Mouse (Mus musculus): Measurements from ENCODE around the gene Wdr63. TPM values are rescaled to one million over a fixed set of nuclear protein-coding genes. Genes with fewer than 3 reads are reported as not detected.

Wdr63 gene
- polyA plus RNA-seq (2015; fragmentation: Illumina TruSeq; extraction: RNeasy Lipid Tissue Mini Kit (QIAGEN cat#74804); ENCODE audit: low read depth, low replicate concordance) = 1.7 TPM

GRCm38 (mm10) chr3:146107921-146108571 lies at the start of gene Wdr63:
Wdr63 (minus strand) TSS chr3:146108130.

GRCm38 (mm10) chr3:146149156-146150057 lies 41.5 kb upstream of the Wdr63 start, which contains the start of gene Mcoln2:
Mcoln2 (plus strand) TSS chr3:146149833.

GRCm38 (mm10) chr3:146117258-146117996 lies 9.5 kb upstream of the Wdr63 start, which contains the start of gene Mcoln3:
Mcoln3 (plus strand) TSS chr3:146117450.

Other genes starting within 250 kb of the Wdr63 start
- gene Bcl10, start 185.3 kb downstream of the Wdr63 start, polyA plus RNA-seq (2015; fragmentation: Illumina TruSeq; extraction: RNeasy Lipid Tissue Mini Kit (QIAGEN cat#74804); ENCODE audit: low read depth, low replicate concordance) = 16.7 TPM
- gene 2410004B18Rik, start 170.1 kb downstream of the Wdr63 start, polyA plus RNA-seq (2015; fragmentation: Illumina TruSeq; extraction: RNeasy Lipid Tissue Mini Kit (QIAGEN cat#74804); ENCODE audit: low read depth, low replicate concordance) = 49.2 TPM
- 1.3 TPM for gene Syde2, start 120.3 kb downstream of the Wdr63 start, polyA plus RNA-seq (2015; fragmentation: Illumina TruSeq; extraction: RNeasy Lipid Tissue Mini Kit (QIAGEN cat#74804); ENCODE audit: low read depth, low replicate concordance)
- gene Mcoln3, start 9.3 kb upstream of the Wdr63 start, polyA plus RNA-seq (2015; fragmentation: Illumina TruSeq; extraction: RNeasy Lipid Tissue Mini Kit (QIAGEN cat#74804); ENCODE audit: low read depth, low replicate concordance) = not detected
- not detected for gene Mcoln2, start 41.7 kb upstream of the Wdr63 start, polyA plus RNA-seq (2015; fragmentation: Illumina TruSeq; extraction: RNeasy Lipid Tissue Mini Kit (QIAGEN cat#74804); ENCODE audit: low read depth, low replicate concordance)
- 0.18 TPM for gene Lpar3, start 112.8 kb upstream of the Wdr63 start, polyA plus RNA-seq (2015; fragmentation: Illumina TruSeq; extraction: RNeasy Lipid Tissue Mini Kit (QIAGEN cat#74804); ENCODE audit: low read depth, low replicate concordance)

All from brain, adult 10 weeks (tissue).